Mouse (Mus musculus): Measurements from ENCODE around the gene Arhgef16.
A peak's percentile ranks its signal among the peaks of the same experiment; 100 is the strongest.

The Arhgef16 gene

DNA sequence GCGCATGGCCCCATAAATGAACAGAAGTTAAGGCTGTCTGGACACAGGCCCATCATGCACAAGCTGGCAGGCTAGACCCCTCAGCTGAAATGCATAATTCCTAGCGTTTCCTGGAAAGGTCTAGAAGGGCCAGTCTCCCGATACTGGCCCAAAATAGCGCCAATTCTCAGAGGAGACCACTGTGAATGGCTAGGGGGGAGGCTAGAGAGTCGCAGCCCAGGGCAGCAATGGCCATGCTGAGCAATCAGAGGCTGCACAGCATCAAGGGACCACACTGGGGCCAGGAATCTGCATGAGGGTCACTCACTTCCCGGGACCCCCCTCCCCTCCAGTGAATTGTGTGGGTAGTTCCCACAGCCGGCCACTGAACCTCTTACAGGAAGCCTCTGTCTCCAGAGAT, 17.8 kb downstream of the Arhgef16 start:
- DNase-seq, result no peak

- DNase-seq, result no peak
These were observed 22.0 kb downstream of the Arhgef16 start for GRCm38 (mm10) chr4:154279481-154279880.

DNA sequence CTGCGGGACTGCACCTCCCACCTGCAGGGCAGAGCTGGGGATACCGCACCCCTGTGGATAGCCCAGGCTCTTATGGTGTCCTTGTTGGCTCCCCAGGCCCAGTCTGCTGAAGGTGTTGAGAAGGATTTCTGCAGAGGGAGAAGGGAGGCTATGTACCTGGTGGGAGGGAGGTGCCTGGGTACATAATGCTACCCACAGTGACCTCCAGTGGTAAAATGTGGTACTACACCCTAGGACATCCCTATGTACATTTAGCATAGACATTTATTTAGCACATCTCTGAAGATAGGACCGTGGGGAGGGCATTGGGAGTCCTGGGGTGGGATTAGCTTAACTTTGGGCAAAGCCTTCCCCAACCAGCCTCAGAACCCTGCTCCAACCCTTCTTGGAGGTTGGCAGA, 28.5 kb downstream of the Arhgef16 start:
- DNase-seq, result peak; percentile 48

- DNase-seq, result peak; percentile 52
These were observed 32.0 kb downstream of the Arhgef16 start for GRCm38 (mm10) chr4:154269520-154269919.

- DNase-seq, result no peak
These were observed 34.0 kb downstream of the Arhgef16 start for GRCm38 (mm10) chr4:154267511-154267910.

- no peak for DNase-seq
These were observed 39.4 kb downstream of the Arhgef16 start for GRCm38 (mm10) chr4:154262071-154262470.

DNA sequence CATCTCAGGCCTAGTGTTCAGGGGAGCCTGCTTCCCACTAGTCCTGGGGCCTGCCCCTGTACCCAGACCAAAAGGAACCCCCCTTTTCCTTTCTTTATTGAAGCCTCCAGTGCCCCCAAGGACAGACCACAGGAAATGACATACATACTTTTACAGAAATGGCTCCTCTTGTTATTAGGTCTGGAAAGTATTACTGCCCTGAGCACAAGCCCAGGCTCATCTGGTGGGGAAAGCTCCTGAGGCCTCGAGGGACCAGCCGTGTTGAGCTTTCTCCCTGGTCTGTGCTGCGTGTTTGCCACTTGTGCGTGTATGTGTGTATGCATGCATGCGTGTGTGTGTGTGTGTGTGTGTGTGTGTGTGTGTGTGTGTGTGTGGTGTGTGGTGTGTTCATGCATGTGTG, 40.7 kb downstream of the Arhgef16 start:
- no peak for DNase-seq

DNA sequence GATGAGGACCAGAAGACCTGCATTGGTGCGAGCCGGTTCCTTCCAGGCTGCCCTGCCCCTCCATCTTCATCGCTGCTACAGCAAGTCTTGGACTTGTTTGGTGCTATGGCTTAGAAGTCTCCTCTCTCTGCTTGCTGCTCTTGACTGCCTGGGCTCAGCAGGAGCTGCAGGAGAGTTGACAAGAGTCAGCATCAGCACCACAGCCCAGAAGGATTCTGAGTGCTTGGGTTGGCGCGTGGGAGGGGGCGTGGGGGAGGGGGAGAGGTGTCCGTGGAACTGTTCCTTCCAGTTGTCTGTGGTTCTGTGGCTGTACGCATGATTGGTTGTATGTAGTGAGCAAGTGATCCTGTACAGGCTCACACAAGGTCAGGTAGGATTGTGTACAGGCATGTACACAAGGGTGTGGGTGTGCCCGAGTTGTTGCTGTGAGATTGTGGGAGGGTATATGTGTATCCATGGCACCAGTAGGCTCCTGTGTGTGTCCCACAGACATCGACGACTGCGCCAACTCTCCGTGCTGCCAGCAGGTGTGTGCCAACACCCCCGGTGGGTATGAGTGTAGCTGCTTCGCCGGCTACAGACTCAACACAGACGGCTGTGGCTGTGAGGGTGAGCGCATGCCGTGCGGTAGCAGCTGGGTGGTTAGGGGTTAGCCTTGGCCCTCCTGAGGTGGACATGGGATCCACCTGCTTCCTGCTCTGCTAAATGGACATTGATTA, 48.8 kb downstream of the Arhgef16 start:
- DNase-seq, result no peak

DNA sequence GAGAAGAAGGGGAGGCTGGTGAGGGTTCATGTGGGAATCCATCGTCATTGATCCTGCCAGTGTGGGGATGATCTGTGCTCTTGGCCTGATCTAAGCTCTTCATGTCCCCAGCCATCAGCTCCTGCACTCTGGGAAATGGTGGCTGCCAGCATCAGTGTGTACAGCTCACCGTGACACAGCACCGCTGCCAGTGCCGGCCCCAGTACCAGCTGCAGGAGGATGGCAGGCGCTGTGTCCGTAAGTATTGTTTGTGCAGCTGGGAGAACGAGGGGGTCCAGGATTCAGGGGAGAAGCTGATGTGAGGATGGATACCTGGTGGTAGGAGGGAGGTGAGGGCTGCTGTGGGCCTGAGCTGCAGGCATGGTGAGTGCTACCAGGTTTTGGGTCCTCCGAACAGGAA, 52.2 kb downstream of the Arhgef16 start:
- DNase-seq, result no peak

DNA sequence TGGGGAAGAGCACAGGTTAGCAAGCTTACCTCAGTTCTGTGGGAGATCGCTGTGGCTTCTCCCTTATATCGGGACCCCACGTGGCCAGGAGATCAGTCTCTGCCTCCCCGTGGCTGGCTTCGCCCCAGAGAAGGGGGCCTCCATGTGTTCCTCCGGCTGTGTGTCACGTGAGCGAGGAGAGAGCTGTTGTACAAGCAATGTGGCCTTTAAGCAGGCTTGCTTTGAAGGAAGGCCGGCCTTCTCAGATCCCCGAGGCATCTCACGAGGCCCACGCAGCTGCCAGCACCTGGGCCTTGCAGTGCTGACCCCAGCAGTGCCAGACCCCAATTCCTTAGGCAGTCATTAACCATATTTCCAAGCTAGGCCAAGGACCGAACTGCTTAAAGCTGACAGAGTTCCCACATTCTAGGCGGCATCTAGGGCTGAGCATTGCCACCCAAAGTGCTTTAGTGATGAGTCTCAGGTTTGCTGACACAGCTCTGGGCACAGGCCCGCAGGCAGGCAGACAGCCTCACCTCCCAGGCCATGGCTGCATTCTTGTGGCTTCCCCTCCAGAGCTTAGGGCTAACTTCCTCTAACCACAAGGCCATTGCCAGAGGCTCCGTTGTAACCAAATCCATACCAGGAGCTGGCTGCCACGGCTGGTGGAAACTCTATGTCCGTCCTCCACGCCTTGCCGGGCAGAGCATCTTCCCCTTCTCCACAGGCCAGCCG, 53.2 kb downstream of the Arhgef16 start:
- DNase-seq, result no peak

DNA sequence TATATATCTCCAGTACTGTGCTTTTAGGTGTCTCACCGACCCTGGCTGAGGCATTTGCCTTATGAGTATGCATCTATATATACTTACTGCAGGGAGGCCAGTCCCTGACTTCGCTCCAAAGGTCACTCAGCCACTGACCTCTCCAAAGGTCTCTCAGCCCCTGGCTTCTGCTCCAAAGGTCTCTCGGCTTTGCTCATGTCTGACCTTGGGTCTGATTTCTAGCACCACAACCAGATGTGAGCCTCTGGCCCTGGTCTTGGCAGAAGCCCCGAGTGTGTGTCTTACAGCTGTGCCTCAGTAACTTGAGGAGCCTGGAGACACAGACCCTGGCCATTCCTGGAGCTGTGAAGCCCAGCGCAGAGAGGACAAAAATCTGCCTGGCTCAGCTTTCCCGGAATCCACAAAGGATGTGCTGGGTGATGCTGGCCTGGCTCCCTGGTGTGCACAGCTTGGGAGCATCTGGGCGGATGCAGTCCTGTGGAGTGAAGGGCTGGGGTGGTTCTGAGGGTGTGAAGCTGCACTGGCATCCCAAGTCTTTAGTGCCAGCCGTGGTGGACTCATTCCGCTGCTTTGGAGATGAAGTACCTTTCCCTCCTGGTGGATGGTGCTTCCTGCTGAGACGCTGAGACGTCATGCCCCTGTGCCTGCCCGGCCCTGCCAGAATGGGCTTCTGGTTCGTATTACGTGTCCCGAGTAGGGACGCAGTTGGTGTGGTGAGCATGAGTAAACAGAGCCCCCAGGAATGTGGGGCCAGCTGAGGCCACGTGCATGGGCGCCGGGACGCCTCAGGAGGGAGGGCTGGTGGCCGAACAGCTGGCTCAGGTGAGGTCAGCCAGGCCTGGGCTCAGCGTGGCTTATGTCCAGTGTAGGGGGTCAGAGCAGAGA, 54.0 kb downstream of the Arhgef16 start:
- no peak for DNase-seq

DNA sequence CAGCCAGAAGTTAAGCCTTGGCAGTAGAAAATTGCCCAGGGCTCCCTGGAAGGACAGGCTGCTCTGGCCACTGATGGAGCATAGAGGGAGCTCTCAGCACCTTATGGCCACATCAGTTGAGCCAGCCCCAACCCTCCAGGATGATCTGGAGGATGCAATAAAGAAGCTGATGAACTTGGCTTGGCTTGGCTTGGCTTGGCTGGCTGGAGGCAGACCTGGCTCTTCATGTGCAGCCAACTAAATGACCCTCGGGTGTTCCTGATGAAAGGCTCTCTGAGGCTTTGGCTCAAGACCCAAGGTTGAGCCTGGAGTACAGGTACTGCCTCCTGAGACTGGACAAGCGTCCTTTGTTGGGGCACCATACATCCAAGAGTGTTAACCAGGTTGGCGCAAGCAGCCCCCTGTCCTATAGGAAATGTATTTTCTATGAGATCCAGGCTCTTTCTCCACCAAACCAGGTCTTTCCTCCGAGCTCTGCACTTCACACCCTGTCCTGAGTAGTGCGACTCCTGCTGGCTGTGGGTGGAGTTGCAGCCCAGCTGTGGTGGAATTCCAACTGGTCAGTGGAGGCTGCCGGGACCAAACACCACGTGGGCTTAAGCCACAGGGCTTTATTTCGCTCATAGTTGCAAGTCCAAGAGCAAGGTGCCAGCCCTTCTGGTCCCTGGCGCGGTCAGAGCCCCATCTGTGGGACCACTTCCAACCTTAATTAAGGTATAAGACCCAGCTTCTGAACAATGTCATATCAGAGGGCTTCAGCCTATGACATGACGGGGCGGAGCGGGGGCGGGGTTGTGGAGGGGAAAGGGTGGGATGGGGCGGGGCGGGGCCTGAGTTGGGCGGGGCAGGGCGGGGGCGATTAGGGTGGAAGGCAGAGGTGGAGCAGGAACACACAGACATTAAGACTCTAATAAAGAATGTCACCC, 55.1 kb downstream of the Arhgef16 start:
- DNase-seq, result peak; percentile 71

- no peak for DNase-seq
These were observed 56.1 kb downstream of the Arhgef16 start for GRCm38 (mm10) chr4:154245342-154245741.

DNA sequence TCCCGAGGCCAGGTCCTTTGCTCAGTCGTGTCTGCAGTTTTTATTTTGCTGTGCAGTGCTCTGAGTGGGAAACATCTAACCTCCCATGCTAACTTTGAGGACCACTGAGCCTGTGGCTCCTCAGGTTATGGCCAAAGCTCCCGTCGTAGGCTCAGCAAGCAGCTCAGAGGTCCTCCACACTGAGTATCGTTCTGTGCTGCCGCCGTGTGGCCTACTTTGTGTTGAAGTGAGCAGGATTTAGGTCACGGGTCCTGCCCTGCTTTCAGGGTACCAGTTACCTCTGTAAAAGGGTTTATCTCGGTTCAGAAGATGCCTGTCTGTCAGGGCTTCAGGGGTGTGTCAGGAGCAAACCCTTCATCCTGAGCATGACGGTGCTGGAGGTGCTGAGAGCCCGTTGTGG, 60.9 kb downstream of the Arhgef16 start:
- DNase-seq, result no peak

GRCm38 (mm10) chr4:154239199-154239598, 62.3 kb downstream of the Arhgef16 start:
- DNase-seq, result no peak

DNA sequence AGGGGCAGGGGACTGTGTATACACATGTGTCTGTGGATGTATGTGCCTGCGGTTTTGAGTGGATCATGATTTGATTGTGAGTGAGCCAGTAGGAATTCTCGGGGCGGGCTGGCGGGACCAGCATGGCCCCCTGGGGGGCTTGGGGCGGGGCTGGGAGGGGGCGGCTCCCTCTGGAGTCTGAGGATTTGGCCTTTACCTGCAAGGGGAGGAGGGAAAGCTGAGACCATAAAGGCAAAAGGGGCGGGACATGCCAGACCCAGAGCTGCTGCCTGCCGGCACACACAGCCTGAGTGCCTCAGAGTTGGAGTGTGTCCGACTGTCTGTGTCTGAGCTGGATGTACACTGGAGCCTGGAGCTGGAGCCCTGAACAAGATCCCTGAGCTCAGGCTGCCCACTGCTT, 64.2 kb downstream of the Arhgef16 start:
- DNase-seq, result no peak

- no peak for DNase-seq
These were observed 64.6 kb downstream of the Arhgef16 start for GRCm38 (mm10) chr4:154236893-154237292.

DNA sequence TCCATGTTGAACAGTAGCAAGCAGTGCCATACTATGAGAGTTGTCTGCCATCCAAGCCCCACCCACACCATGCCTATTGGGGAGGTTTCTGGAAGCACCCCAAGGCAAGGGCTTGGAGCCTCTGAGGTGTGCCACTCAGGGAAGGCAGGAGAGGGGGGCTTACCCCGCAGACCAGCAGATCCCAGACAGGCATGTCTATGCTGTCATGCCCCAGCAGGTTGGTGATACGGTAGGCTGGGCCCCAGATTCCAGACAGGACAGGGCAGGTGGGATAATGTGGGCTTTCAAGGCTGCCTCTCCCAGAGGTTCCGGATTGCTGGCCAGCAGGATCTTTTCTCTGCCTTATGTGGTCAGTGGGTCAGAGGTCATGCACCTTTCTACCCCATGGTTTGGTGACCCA, 65.5 kb downstream of the Arhgef16 start:
- DNase-seq, result no peak

- no peak for DNase-seq
These were observed 69.2 kb downstream of the Arhgef16 start for GRCm38 (mm10) chr4:154232295-154232694.

DNA sequence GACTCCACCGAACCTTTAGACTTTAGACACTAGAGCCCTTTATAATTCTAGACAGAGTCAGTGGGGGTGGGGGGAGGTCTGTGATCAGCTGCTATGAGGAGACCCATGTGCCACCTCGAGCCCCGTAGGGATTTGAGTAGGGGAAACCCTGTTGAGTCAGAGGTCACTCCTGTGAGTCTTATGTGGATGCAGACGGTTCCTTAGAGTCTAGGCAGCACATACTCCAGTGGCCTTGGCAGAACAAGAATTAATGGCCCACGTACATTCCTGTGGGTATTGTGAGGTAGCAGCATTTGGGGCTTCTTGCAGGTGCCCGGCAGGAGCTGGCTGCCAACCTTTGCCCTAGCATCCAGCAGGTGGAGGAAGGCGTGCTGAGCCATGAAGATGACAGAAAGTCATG, 70.1 kb downstream of the Arhgef16 start:
- DNase-seq, result no peak

DNA sequence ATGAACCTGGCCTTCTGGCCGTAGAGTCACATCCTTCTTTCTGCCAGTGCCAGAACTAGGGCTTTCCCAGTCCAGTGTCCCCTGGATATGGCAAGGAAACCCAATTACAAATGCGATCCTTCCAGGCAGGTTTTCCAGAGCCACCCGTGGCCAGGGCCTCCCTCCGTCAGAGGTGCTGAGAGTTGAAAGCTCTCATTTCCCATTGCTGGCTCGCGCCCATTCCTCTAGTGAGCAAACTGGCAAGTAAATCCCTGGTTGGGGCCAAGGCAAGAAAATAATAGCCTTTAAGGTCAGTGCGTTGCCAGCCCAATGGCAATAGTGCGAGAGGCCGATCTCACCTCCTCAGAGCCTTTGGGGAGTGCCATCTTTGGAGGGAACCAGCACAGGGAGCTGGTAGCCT, 71.9 kb downstream of the Arhgef16 start:
- no peak for DNase-seq
